Mouse (Mus musculus): ENCODE measurements around the gene Mup9. TPM values are rescaled to one million over a fixed set of nuclear protein-coding genes. Genes with fewer than 3 reads are reported as not detected.
"Not testable (repeated sequence)": the region's sequence is repeated elsewhere in the genome, so short reads cannot be mapped to it uniquely, and the experiment has no call there.

Mup9 gene
- not detected for total RNA-seq (2021)
- long read RNA-seq, experiment 1: 0 reads
- long read RNA-seq, experiment 2: 0 reads

DNA sequence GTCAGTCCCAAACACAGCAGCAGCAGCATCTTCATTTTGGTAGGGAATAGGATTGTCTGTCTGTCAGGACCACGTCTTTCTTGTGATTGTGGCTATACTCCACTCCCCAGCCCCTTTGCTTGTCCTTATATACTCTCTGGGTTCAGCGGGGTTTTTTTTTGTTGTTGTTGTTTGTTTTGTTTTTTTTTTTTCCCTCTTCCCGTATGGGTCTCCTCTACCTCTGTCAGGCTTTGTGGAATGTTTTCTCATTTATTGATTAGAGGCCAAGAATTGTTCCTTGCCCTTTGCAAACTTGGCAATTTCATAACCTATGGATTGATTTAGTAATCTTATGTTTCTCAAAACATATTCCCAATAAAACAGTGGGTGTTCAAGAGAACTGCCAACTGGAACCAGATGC, at the start of gene Mup9:
TSS of gene Mup9 (minus strand) at position 101 of the 400 bp plus-strand sequence.
- not testable (repeated sequence) for DNase-seq

Other genes starting within 250 kb of the Mup9 start
- gene Mup8, start 199.4 kb downstream of the Mup9 start, total RNA-seq (2021): not detected
- gene Mup1, start 80.0 kb upstream of the Mup9 start, total RNA-seq (2021): under 1 TPM in 1 of 2 experiments, not detected in 1; 0.56 TPM
- gene Mup10, start 160.2 kb upstream of the Mup9 start, total RNA-seq (2021): under 1 TPM in 1 of 2 experiments, not detected in 1; 0.46 TPM
- gene Mup11, start 240.5 kb upstream of the Mup9 start, total RNA-seq (2021): not detected